Mouse (Mus musculus): ENCODE results near the gene Pidd1.
A peak's percentile ranks its signal among the peaks of the same experiment; 100 is the strongest.
"Not testable (repeated sequence)": the region's sequence is repeated elsewhere in the genome, so short reads cannot be mapped to it uniquely, and the experiment has no call there.

Pidd1 gene

DNA sequence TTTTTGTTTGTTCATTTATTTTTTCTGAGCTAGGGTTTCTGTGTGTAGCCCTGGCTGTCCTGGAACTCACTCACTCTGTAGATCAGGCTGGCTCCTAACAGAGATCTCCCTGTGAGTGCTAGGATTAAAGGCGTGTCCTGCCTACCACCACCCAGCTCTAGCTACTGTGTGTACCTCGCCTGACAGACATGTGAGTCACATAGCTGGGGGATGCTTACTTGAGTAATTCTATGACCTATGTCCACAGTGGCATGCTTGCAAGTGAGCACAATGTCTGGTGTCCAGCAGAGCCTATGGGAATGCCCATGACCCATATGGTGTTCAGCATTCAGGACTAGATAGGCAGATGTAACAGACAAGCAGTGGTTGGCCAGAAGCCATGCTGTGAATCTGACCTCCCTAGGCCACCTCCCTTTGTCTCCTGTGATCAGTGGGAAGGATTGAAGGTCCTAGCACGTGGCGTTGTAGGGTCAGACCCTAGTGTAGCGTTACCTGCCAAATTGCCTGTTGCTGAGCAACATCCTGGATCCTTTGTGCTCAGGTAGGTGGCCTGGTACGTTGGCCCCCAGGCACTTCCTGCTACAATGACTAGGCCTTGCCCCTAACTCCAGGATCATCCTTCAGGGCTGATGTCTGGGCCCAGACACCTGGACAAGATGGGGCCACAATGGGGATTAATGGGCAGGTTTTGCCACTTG lies 27.5 kb downstream of the Pidd1 start:
- DNase-seq (ENCODE audit: low spot score in 2 of 2), result no peak

DNA sequence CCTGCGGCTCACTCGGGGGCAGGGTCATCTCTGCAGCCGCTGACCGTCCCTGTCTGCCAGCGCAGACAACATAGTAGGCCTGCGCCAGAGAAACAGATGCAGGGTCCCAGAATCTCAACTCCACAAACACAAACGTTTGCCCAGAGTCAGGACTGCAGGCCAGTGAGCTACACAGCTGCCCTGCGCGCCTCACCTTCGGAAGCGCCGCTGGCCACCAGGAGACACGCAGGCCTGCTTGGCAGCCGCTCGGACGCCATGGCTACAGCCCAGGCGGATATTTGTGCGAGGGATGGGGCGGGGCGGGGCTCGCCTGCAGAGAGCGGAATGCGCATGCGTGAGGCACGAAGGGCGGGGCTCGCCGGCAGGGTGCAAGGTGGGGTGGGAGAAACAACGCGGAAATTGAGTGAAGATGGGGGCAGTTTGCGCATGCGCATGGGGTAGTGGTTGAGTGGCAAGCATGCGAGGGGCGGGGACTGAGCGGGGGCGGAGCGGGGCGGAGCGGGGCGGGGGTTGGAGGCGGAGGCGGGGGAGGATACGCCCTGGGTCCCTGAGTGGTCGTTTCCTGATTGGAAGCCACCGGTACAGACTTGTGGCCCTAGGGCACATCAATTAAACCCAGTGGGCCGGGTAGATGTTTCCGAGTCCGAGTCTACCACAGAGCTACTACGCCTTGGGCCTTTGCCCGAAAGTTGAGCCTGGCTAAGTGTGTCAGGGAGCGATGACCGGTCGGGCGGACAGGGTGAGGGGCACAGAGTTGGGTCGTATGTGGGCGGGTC lies 29.8 kb downstream of the Pidd1 start, which contains the start of gene Gatd1:
Gatd1 (minus strand) TSS at position 328 of the 776 bp plus-strand sequence.
- DNase-seq (ENCODE audit: low spot score in 2 of 2), result peak; percentile 99 to 100

DNA sequence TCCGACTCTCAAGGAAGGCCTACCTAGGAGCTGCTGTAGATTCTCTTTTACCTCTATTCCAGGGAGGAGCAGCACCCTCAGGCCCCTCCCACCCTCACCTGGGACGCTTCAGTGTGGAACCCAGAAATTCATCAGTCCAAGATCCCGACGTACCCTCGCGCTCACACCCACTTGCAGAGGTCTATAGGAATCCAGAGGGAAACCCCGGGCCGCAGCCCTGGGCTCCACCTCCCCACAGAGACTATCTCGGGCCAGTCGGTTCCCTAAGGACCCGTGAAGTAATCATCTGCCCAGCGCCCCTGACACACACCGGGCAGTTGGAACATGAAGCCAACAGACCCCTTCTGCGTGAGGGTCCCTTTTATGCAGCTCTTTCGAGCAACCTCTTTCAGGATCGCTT lies 30.5 kb downstream of the Pidd1 start:
- no peak for DNase-seq (ENCODE audit: low spot score in 2 of 2)

DNA sequence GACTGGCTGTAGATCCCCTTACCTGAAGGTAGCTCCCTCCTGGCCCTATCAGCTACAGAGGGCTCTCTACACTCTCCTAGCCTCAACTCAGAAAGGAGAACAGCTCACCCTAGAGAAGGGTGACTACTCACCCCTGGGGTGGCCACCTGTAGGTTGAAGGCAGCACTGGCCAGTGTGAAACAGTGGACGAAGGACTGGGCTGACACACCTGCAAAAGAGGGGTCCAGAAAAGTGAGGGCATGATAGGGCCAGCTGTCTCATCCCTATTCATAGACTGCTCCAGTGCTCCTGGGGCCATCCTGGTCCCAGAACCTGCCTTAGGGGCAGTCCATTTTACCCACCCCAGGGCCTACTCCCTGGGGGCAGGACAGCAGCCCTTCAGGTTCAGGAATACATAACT lies 32.2 kb downstream of the Pidd1 start:
- DNase-seq (ENCODE audit: low spot score in 2 of 2), result no peak

DNA sequence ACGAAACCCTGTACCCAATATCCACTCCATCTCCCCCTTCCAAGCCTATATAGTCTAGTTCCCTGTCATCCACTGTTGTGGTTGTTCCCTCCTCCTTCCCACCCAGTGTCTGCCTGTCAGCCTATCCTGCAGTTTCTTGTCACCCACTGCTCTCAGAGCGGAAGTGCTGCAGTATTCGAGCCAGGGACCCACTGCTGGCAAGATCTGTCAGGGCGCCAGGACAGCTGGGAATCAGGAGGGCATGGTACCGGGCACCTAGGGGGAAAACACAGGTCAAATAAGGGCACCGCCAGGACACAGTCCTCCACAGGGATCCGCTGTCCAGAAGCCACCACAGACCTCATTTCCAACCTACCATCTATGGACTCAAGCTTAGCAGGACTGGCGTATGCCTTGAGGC lies 33.2 kb downstream of the Pidd1 start:
- no peak for DNase-seq (ENCODE audit: low spot score in 2 of 2)

DNA sequence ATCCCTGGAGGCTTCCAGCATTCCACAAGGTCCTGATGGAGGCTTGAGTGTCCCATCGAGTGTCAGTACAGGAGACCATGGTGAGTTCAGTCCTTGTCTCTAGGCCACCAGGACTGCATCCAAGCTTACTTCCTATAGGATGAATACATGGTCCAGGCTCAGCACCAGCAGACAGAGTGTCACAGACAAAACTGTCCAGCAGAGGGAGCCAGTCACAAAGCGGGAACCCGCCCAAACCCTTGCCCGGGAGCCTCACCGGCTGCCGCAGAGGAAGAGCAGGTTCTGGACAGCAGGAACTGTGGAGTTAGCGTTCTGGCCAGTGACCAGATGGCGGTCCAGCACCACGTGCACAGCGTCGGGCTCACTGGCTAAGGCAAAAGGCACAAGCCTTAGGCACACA lies 35.0 kb downstream of the Pidd1 start:
- peak; percentile 66 to 87 for DNase-seq (ENCODE audit: low spot score in 2 of 2)

DNA sequence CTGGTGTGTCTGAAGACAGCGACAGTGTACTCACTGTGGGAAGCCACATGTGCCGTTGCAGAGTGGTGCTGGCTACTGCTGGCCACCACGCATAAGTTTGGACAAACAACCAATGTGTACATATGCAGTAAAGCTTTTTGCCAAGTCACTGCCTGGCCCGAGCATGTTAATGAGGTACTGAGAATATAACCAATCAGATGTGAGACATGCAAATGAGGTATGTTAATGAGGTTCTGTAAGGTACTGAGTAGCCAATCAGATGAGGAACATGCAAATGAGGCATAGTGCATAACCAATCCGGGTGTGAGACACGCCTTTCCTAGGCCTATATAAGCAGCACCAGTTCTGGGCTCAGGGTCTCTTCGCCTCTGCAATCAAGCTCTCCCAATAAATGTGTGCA lies 36.2 kb downstream of the Pidd1 start:
- not testable (repeated sequence) for DNase-seq (ENCODE audit: low spot score in 2 of 2)

DNA sequence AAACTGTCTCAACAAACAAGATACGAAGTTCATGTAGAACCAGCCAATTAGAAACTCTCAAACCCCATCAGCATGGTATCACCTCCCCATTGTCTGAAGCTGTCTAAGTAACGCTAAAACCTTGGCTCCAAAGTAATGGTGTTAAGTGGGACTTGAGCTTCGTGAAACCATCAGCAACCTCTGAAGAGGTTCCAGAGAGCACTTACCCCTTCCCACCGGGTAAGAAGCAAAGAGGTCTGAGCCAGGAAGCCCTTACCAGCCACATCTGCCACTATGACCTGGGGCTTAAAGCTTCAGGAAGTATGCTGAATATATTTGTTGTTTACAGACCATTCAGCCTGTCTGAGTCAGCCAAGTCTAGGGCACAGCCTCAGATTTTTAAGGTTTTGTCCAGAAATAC lies 38.4 kb downstream of the Pidd1 start:
- no peak for DNase-seq (ENCODE audit: low spot score in 2 of 2)

DNA sequence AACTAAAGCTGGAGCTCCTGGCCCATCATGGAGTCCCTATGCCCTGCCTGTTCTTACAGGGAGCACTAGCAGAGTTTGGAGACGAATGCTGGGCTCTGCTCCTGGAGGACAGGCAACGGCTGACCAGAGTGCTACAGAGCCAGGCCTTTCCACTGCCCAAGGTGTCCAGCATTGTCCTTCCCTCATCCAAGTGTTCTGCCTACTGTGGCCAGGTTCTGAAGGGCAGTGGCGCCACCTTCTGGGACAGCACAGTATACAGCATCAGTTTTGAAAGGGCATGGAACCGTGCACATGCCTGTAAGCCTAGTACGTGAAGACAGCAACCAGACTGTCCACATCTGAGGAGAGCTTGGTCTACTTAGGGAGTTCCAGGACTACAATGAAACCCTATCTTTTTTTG lies 40.5 kb downstream of the Pidd1 start:
- peak in 1 of 2 experiments; percentile 54 for DNase-seq (ENCODE audit: low spot score in 2 of 2)

DNA sequence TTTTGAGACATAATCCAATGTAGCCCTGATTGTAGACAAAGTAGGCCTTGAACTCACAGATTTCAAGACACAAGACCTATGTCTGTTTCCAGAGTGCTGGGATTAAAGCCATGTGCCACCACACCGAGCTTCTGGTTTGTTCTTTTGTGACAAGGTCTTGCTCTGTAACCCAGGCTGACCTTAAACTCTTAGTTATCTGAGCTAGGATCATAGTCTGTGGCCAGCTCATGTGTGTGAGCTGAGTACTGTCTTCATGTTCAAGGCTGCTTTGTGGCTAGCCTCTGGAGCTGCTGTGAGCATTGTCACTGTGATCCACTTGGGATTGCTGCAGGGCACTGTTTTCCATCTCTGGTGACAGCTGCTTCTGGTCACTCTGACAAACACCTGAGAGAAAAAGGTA lies 48.5 kb downstream of the Pidd1 start:
- no peak for DNase-seq (ENCODE audit: low spot score in 2 of 2)

DNA sequence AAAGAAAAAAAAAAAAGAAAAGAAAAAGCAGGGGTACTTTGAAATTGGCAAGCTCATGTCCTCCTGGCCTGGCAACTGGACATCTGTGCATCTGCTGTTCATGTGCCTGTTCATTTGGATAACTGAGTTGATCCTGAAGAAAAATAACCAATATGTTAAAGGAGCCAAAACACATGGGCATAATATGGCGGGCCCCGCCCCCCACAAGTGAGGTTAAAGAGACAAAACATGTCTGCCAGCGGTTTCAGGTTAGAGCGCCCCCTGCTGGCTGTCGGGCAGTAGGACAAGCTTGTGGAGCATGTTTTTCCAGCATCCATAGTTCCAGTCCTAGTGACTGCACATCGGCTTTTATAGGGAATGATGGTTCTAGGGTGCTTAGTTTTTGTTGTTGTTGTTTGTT lies 49.1 kb downstream of the Pidd1 start:
- DNase-seq (ENCODE audit: low spot score in 2 of 2), result peak; percentile 41 to 82

DNA sequence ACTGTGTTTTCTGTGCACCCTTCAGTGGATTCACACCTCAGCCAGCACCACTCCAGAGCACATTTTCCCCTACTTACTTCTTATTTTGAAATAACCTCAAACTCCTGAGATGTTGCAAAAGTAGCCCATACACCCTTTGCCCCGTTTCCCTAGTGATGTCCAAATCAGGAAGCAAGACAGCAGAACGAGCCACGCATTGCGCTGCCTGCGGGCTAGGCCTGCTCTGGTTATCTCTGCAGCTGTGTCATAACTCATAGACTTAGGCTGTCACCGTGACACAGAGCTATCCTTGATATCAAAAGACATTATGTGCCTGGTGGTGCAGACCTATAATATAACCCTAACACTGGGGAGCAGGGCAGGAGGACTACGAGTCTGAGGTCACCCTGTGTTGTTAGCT lies 49.7 kb downstream of the Pidd1 start:
- DNase-seq (ENCODE audit: low spot score in 2 of 2), result no peak

DNA sequence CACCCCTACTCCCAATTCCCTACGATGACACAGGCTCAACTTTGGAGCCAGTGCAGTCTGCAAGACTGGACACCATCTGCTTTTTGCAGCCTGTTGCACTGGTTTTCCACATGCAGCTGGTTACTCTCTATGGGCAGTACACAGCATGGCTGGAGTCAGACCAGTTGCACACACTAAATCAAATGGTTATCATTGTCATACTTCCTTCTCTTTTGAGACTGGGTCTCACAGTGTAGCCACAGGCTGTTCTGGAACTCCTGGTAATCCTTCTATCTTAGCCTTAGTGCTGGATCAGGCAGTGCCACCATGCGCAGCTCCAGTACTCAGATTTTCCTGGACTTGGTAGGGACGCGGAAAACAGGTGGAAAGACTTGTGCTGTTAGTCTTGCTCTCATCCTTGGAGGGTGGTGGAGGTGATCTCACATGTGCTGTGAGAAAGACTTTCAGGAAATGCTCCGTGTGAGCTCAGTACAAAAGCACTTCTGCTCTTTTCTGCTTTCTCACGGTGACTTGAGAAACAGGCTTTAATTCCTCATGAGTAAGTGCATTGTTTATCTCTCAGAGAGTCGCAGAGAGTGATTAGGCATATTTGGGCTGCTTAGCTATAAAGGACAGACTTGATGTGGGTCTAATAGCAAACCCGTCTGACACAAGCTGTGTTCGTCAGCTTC lies 51.1 kb downstream of the Pidd1 start:
- no peak for DNase-seq (ENCODE audit: low spot score in 2 of 2)

DNA sequence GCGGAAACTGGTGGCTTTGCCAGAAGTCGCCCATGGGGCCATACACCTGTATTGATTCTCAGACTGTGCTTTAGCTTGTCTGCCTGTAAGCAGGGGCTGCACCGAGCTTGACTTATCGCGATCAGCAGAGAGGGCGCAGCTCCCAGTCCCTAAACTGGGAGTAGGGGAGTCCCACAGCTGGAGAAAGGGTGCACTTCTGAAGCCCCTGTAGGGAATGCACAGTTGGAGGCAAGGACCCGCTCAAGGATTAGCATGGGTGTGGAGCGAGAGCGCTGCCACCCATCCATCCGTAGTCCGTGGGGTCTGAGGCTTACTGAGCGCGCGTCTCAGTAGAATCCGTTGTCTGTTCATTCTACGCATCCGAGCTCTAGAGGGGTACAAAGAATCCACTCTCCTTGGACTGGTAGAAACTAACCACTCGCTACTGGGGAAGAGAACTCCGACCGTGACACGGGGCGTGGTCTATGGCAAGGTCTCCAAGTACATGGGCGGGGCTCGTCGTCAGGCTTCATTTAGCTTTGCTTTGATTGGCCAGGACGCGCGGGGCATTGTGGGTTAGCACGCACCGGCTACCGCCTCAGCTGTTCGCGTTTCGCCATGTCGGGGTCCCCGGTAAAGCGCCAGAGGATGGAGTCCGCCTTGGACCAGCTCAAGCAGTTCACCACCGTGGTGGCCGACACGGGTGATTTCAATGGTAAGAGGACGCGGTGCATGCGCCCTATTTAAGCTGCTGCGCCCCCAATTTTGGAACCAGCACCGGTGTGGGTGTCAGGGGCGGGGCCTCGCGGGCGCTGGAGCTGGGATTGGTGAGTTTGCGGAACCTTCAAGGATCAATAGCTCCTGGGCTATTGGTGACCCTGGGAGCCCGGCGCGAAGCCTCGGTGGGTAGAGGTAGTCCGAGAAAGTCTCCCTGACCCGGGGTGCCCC lies 51.9 kb downstream of the Pidd1 start, which contains the start of gene Taldo1:
Taldo1 (plus strand) TSS at position 575 of the 927 bp plus-strand sequence.
- DNase-seq (ENCODE audit: low spot score in 2 of 2), result peak; percentile 93 to 95

DNA sequence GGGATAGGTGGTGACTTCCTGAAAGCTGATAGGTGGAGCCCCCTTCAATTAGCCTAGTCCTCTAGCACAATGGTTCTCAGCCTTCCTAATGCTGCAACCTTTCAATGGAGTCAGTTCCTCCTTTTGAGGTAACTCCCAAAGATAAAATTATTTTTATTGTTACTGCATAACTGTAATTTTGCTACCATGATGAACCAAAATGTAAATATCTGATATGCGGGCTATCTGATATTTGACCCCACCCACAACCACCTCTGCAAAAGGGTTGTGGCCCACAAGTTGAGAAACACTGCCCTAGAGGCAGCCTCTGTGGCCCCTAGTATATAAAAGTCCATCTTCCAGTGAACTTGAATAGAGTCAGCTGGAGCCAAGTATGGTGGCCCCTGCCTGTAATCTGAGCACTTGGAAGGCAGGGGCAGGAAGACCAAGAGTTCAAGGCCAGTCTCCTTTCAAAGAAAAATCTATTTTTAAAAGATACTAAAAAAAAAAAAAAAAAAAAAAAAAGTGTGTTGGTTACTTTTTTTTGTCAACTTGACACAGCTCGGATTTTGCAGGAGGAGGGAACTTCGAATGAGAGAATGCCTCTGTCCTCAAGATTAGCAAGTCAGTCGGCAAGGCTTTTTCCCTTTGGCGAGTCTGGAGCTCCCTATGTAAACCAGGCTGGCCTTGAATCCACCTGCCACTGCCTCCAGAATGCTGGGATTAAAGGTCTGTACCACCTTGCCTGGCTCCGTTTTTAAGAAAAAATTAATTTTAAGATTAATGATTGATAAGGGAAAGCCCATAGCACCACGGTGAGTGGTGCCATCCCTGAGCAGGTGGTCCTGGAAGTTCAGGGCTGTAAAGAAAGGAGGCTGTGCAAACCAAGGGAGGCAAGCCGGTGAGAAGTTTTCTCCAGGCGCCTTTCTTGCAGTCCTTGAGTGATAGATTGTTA lies 53.2 kb downstream of the Pidd1 start:
- DNase-seq (ENCODE audit: low spot score in 2 of 2), result no peak

DNA sequence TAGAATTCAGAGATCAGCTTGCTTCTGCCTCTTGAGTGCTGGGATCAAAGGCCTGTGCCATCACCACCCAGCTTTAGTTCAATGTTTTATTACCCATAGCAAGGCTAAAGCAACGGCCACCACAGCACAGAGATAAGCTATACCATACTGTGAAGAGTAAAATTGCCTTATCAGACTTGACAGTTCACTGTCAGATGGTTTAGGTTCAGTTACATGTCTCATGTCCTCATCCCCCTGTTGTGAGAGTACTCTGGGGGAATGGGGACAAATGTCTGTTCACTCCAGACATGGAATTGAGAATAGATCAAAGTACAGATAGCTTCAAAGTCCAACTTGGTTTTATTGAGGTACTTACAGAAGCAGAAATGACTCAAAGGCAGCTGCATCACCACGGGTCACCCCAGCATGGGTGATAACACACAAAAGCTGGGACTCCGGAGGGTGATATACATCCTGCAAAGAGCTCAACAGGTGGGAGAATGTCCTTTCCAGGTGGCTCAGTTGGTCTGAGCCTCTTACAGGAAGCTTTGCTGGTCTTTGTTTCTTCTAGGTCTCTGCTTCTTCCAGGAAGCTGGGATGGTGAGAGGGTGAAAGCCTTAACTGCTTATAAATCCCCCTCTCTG lies 55.2 kb downstream of the Pidd1 start:
- DNase-seq (ENCODE audit: low spot score in 2 of 2), result no peak

All from thymus, postnatal 10 days (tissue).